Mouse (Mus musculus): ENCODE data around the gene Ufm1.

Ufm1 gene

GRCm38 (mm10) chr3:53863383-53864220 lies at the start of gene Ufm1:
TSS of gene Ufm1 (minus strand) at chr3:53863830.
- DNase-seq = peak; percentile 86

GRCm38 (mm10) chr3:53890619-53891540 lies 27.2 kb upstream of the Ufm1 start:
- peak; percentile 17 for DNase-seq

GRCm38 (mm10) chr3:53871596-53871995 lies 8.0 kb upstream of the Ufm1 start:
- DNase-seq = no peak

DNA sequence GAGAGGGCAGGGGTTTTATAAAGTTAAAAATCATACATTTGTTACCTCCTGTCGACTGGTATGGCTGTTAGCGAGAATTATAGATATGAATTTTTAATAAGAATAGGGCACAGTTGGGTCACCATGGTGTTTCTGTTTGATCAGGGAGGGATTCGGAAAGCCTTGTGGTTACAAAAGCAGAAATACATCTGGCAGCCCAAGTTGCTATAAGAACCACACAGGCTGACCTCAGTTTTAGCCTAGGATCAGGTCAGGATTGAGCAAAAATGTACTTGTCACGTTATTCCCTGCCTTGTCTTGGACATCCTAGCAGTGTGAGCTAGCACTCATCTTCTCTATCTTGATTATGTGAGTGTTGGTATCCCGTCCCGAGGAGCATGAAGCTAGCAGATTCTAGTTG lies 6.9 kb upstream of the Ufm1 start:
- no peak for DNase-seq

- DNase-seq = no peak
These were observed 5.6 kb upstream of the Ufm1 start for GRCm38 (mm10) chr3:53869263-53869662.

DNA sequence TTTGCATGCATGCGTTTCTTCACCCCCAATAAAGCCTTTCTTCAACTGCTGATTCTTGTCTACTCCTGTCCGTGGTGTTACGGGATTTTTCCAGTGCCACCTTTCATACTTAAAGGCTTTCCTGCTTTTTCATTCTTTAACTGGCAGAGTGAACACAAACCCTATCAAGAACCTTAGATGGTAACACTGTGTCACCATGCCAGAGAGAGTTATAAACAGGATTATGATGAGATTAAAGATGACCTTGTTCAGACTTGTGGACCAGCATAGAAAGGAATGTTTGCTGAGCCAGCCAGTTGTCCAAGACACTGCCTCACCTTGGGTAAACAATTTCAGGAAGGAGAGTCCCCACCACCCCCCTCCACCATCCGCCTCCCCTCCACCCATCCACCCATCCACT lies 4.6 kb upstream of the Ufm1 start:
- no peak for DNase-seq

- DNase-seq = no peak
These were observed 8.8 kb downstream of the Ufm1 start for GRCm38 (mm10) chr3:53854831-53855230.

- no peak for DNase-seq
These were observed 9.4 kb downstream of the Ufm1 start for GRCm38 (mm10) chr3:53854261-53854660.

GRCm38 (mm10) chr3:53848262-53848661 lies 15.4 kb downstream of the Ufm1 start:
- DNase-seq = no peak

GRCm38 (mm10) chr3:53847726-53848125 lies 15.9 kb downstream of the Ufm1 start:
- DNase-seq = no peak

DNA sequence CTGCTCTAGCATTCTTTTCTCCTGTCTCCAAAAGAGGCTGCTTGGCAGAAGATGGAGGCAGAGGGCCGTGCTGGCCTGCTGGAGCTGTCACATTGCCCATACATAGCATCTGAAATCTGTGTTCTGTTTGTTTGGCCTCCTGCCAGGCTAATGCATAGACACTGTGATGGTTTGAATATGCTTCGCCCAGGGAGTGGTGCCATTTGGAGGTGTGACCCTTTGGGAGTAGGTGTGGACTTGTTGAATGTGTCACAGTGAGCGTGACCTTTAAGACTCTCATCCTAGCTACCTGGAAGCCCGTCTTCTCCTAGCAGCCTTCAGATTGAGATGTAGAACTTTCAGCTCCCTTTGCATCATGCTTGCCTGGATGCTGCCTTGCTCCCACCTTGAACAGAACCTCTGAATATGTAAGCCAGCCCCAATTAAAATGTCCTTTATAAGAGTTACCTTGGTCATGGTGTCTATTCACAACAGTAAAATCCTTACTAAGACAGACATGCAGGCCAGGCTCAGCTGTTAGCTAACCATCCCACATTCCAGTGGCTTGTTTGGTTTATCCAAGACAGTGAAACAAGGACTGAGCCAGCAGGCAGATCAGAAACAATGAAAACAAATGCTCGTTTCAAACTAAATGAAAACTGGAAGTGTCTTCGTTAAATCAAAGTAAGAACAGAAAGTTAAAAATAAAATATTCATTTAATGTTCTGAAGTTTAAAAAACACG lies 17.3 kb downstream of the Ufm1 start:
- no peak for DNase-seq

DNA sequence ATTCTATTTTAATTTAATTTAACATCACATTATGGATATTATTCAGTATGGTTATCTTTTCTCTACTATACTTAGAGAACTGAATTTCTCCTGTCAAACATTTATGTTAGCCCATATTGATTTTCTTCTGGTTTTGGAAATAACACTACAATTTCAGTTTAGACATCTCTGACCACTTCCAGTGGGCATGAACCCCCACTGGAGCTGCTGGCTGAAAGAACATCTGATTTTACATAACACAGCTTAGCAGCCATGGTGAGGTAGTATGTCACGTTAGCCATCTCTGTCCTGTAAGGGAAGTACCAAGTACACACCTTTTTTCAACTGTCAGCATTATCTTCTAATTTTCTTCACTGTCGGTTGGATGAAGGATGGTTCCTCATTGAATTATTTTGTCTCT lies 18.8 kb downstream of the Ufm1 start, which contains the start of gene Gm10985:
Gm10985 (plus strand) TSS at position 301 of the 400 bp plus-strand sequence.
- DNase-seq = no peak

GRCm38 (mm10) chr3:53834238-53834637 lies 29.4 kb downstream of the Ufm1 start:
- DNase-seq = peak; percentile 90

GRCm38 (mm10) chr3:53813421-53813977 lies 50.1 kb downstream of the Ufm1 start:
- DNase-seq = no peak

Measured in right cerebral cortex, postnatal 4 days (tissue).